Mouse (Mus musculus) kidney, embryonic 14.5 days (tissue): ENCODE measurements around the gene Nudt14. TPM values are rescaled to one million over a fixed set of nuclear protein-coding genes. Genes with fewer than 3 reads are reported as not detected.
A peak's percentile ranks its signal among the peaks of the same experiment; 100 is the strongest.

Experiments
- ATAC-seq: fragments of 200-750 bp; cut with Nextera tagmentation; 2 replicates; pipeline ENCODE4 v1.8.0; 2017; ENCODE audit warnings: moderate number of reproducible peaks, mild to moderate bottlenecking, moderate TSS enrichment, moderate library complexity; ENCODE audit not compliant: low FRiP score, low TSS enrichment
- H3K27ac ChIP-seq: fragments of 300-500 bp; sonication (generic); 2 replicates; pipeline ENCODE4 v1.5.1; 2014; ENCODE audit warnings: low read depth, mild to moderate bottlenecking, low read length, moderate library complexity, mixed read lengths
- H3K27me3 ChIP-seq: fragments of 300-500 bp; sonication (generic); 2 replicates; pipeline ENCODE4 v1.6.1; 2014; ENCODE audit warnings: mild to moderate bottlenecking, low read length; ENCODE audit not compliant: control insufficient read depth, insufficient read depth
- H3K36me3 ChIP-seq: fragments of 300-500 bp; sonication (generic); 2 replicates; pipeline ENCODE4 v1.6.1; 2014; ENCODE audit warnings: low read length, mixed read lengths; ENCODE audit not compliant: control insufficient read depth, insufficient read depth
- H3K4me1 ChIP-seq: fragments of 300-500 bp; sonication (generic); 2 replicates; pipeline ENCODE4 v1.6.1; 2014; ENCODE audit warnings: low read length, mixed read lengths; ENCODE audit not compliant: control insufficient read depth, insufficient read depth
- H3K4me2 ChIP-seq: fragments of 300-500 bp; sonication (generic); replicated peaks from 2 replicates; pipeline ENCODE4 v1.6.1; 2014; ENCODE audit warnings: low read depth, mild to moderate bottlenecking, low read length
- H3K4me3 ChIP-seq: fragments of 300-500 bp; sonication (generic); 2 replicates; pipeline ENCODE4 v1.5.1; 2014; ENCODE audit warnings: mild to moderate bottlenecking, low read length
- H3K9ac ChIP-seq: fragments of 300-500 bp; sonication (generic); 2 replicates; pipeline ENCODE4 v1.6.1; 2014; ENCODE audit warnings: low read depth, mild to moderate bottlenecking, low read length, moderate library complexity
- H3K9me3 ChIP-seq: fragments of 300-500 bp; sonication (generic); 2 replicates; pipeline ENCODE4 v1.6.1; 2016; ENCODE audit warnings: low read length; ENCODE audit not compliant: control insufficient read depth
- WGBS: fragments of 180-500 bp; shearing (Covaris S2); extraction: QIAGEN DNeasy Blood & Tissue Kit; methylation state at CpG from one replicate; pipeline ENCODE4 v1.1.7; 2014; 5-methylcytosine and 5-hydroxymethylcytosine counted together
- polyA plus RNA-seq: library from polyadenylated mRNA; unstranded; fragments of >200 nt; fragmentation: Nextera tagmentation; extraction: Ambion mirVana; gene quantifications from 2 replicates; pipeline ENCODE4 v1.2.1, GENCODE M21; 2014

Nudt14 gene
- polyA plus RNA-seq, 1 experiment from 2014 or later, result 101 TPM

- H3K36me3 ChIP-seq, result peaks cover 4% of the 10 kb centered on the region; the same call in 1 of the 2 replicates
- 85% methylated on average over 3 of the region's 3 CpGs for WGBS
- no peak overlapping the region for H3K4me2 ChIP-seq
- no peak overlapping the region for H3K27ac ChIP-seq
- no peak overlapping the region for H3K9ac ChIP-seq
- H3K27me3 ChIP-seq, result no peaks in the 10 kb centered on the region
- H3K4me1 ChIP-seq, result peaks cover 16% of the 10 kb centered on the region
- ATAC-seq, result no peak
- H3K9me3 ChIP-seq, result no peaks in the 10 kb centered on the region
- H3K4me3 ChIP-seq, result no peak overlapping the region
Observed at GRCm38 (mm10) chr12:112952926-112953565, 11.1 kb upstream of the Nudt14 start.

- no peak overlapping the region for H3K27ac ChIP-seq
Observed at GRCm38 (mm10) chr12:112952433-112952832, 10.5 kb upstream of the Nudt14 start.

GRCm38 (mm10) chr12:112951150-112951842 is 9.4 kb upstream of the Nudt14 start:
- WGBS, result 16% methylated on average over 7 of the region's 7 CpGs
- peak overlapping the region; percentile 68 for H3K27ac ChIP-seq
- H3K27me3 ChIP-seq, result no peaks in the 10 kb centered on the region
- H3K9ac ChIP-seq, result no peak overlapping the region; the same call in 1 of the 2 replicates
- no peak for ATAC-seq
- H3K4me2 ChIP-seq, result no peak overlapping the region
- no peaks in the 10 kb centered on the region for H3K9me3 ChIP-seq
- no peaks in the 10 kb centered on the region; the same call in 1 of the 2 replicates for H3K36me3 ChIP-seq
- no peak overlapping the region for H3K4me3 ChIP-seq
- H3K4me1 ChIP-seq, result peaks cover 16% of the 10 kb centered on the region

More at GRCm38 (mm10) chr12:112952433-112952832, 10.5 kb upstream of the Nudt14 start:
- H3K27me3 ChIP-seq, result no peaks in the 10 kb centered on the region
- no peak for ATAC-seq
- peaks cover 4% of the 10 kb centered on the region; the same call in 1 of the 2 replicates for H3K36me3 ChIP-seq
- H3K9me3 ChIP-seq, result no peaks in the 10 kb centered on the region
- no peak overlapping the region for H3K4me2 ChIP-seq
- H3K4me1 ChIP-seq, result peaks cover 16% of the 10 kb centered on the region
- WGBS, result 32% methylated on average over 8 of the region's 8 CpGs
- no peak overlapping the region for H3K9ac ChIP-seq
- H3K4me3 ChIP-seq, result no peak overlapping the region

- no peaks in the 10 kb centered on the region for H3K36me3 ChIP-seq
- no peaks in the 10 kb centered on the region for H3K27me3 ChIP-seq
- ATAC-seq, result peak; percentile 9; the same call in 1 of the 2 replicates
- H3K9ac ChIP-seq, result peak overlapping the region; percentile 76
- peaks cover 16% of the 10 kb centered on the region for H3K4me1 ChIP-seq
- H3K4me3 ChIP-seq, result peak overlapping the region; percentile 64
- 4% methylated on average over 6 of the region's 6 CpGs for WGBS
- H3K9me3 ChIP-seq, result no peaks in the 10 kb centered on the region
- H3K4me2 ChIP-seq, result peak overlapping the region; percentile 86
- H3K27ac ChIP-seq, result peak overlapping the region; percentile 68
Observed at GRCm38 (mm10) chr12:112950761-112951129, 8.8 kb upstream of the Nudt14 start.

GRCm38 (mm10) chr12:112950040-112950760 is 8.3 kb upstream of the Nudt14 start:
- H3K4me3 ChIP-seq, result peak overlapping the region; percentile 64
- H3K4me1 ChIP-seq, result peaks cover 16% of the 10 kb centered on the region
- H3K36me3 ChIP-seq, result no peaks in the 10 kb centered on the region
- peak; percentile 90 for ATAC-seq
- WGBS, result under 1% methylated on average over 58 of the region's 58 CpGs
- H3K27me3 ChIP-seq, result no peaks in the 10 kb centered on the region
- peak overlapping the region; percentile 83 for H3K27ac ChIP-seq
- peak overlapping the region; percentile 86 for H3K4me2 ChIP-seq
- no peaks in the 10 kb centered on the region for H3K9me3 ChIP-seq
- peak overlapping the region; percentile 76 for H3K9ac ChIP-seq

GRCm38 (mm10) chr12:112947307-112947706 is 5.4 kb upstream of the Nudt14 start:
- Histone ChIP-seq H3K4me3 (no peak overlapping the region), H3K9me3 (no peaks in the 10 kb centered on the region), H3K27ac (no peak overlapping the region), H3K4me2 (no peak overlapping the region), H3K27me3 (no peaks in the 10 kb centered on the region), H3K36me3 (no peaks in the 10 kb centered on the region), H3K9ac (no peak overlapping the region), H3K4me1 (peaks cover 17% of the 10 kb centered on the region)
- ATAC-seq, result no peak
- WGBS, result 24% methylated on average over 4 of the region's 4 CpGs

- Histone ChIP-seq H3K4me2 (no peak overlapping the region), H3K36me3 (no peaks in the 10 kb centered on the region), H3K27ac (no peak overlapping the region), H3K27me3 (no peaks in the 10 kb centered on the region), H3K9ac (no peak overlapping the region), H3K4me1 (peaks cover 15% of the 10 kb centered on the region), H3K4me3 (no peak overlapping the region), H3K9me3 (no peaks in the 10 kb centered on the region)
- 86% methylated on average over 2 of the region's 2 CpGs for WGBS
- no peak for ATAC-seq
Observed at GRCm38 (mm10) chr12:112943669-112944068, 1.7 kb upstream of the Nudt14 start.

- peak; percentile 2 for ATAC-seq
- Histone ChIP-seq H3K9ac (peak overlapping the region; percentile 75), H3K36me3 (no peaks in the 10 kb centered on the region), H3K4me2 (peak overlapping the region; percentile 70), H3K4me3 (peak overlapping the region; percentile 73), H3K27ac (no peak overlapping the region; the same call in 1 of the 2 replicates), H3K27me3 (no peaks in the 10 kb centered on the region), H3K4me1 (peaks cover 15% of the 10 kb centered on the region), H3K9me3 (no peaks in the 10 kb centered on the region)
- WGBS, result 40% methylated on average over 10 of the region's 10 CpGs
Observed at GRCm38 (mm10) chr12:112941156-112941775, 658 bp downstream of the Nudt14 start.
